Mouse (Mus musculus): ENCODE measurements around the gene Capn13.
"Not testable (repeated sequence)": the region's sequence is repeated elsewhere in the genome, so short reads cannot be mapped to it uniquely, and the experiment has no call there.

Gene Capn13

GRCm38 (mm10) chr17:73271797-73272600, 128.7 kb downstream of the Capn13 start:
- peak; percentile 25 for DNase-seq

GRCm38 (mm10) chr17:73270871-73271796, 129.5 kb downstream of the Capn13 start:
- DNase-seq, result peak; percentile 14

GRCm38 (mm10) chr17:73263077-73263501, 137.6 kb downstream of the Capn13 start:
- DNase-seq, result no peak

- no peak for DNase-seq
Measured at GRCm38 (mm10) chr17:73262558-73262957, 138.1 kb downstream of the Capn13 start.

- not testable (repeated sequence) for DNase-seq
Measured at GRCm38 (mm10) chr17:73259258-73259657, 141.4 kb downstream of the Capn13 start.

GRCm38 (mm10) chr17:73258620-73259019, 142.0 kb downstream of the Capn13 start:
- DNase-seq, result no peak
